Mouse (Mus musculus): ENCODE results near the gene Rprd1b. TPM values are rescaled to one million over a fixed set of nuclear protein-coding genes. Genes with fewer than 3 reads are reported as not detected.

Gene Rprd1b
- polyA plus RNA-seq, 1 experiment from 2014 or later = 54.0 TPM

- WGBS = 65% methylated on average over 5 of the region's 5 CpGs
- Histone ChIP-seq H3K36me3 (replicated peaks) (no peaks in the 10 kb centered on the region), H3K9me3 (no peaks in the 10 kb centered on the region), H3K27me3 (replicated peaks; ENCODE audit: low read depth, poor library complexity, severe bottlenecking) (peaks cover 40% of the 10 kb centered on the region), H3K4me3 (peak overlapping the region; percentile 61), H3K27ac (replicated peaks) (peak overlapping the region; percentile 76; the same call in 1 of the 2 replicates), H3K4me1 (peaks cover 37% of the 10 kb centered on the region)
- no peak for DNase-seq (ENCODE audit: low spot score)
Measured at GRCm38 (mm10) chr2:158145528-158146065, 117.3 kb downstream of the Rprd1b start.

DNA sequence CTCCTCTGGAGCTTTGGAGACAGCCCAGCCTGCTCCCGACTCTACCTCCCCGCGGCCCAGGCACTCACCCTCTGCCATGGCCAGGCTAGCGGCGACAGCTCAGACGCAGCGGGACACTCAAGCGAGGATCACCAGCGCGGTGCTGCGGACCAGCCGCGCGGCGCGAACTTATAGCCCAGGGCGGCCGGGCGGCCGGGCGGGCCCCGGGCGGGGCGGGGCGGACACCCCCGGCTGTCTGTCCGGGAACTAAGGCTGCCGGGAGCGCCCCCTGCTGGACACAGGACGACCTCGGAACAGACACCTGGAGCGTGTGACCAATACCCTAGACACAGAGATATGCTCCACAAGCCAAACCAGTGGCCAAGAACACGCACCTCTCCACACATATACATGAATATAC, 117.9 kb downstream of the Rprd1b start, which contains the start of gene Tgm2:
Gene Tgm2 (minus strand): TSS at position 214 of the 400 bp plus-strand sequence.
- Histone ChIP-seq H3K4me1 (peaks cover 31% of the 10 kb centered on the region), H3K4me3 (peak within 1 kb of the TSS; percentile 61), H3K9me3 (peaks cover 5% of the 10 kb centered on the region; the same call in 1 of the 2 replicates), H3K36me3 (replicated peaks) (no peaks in the 10 kb centered on the region), H3K27me3 (replicated peaks; ENCODE audit: low read depth, poor library complexity, severe bottlenecking) (peaks cover 40% of the 10 kb centered on the region), H3K27ac (replicated peaks) (peak within 1 kb of the TSS; percentile 76; the same call in 1 of the 2 replicates)
- WGBS = under 1% methylated on average over 33 of the region's 33 CpGs
- peak; percentile 88 for DNase-seq (ENCODE audit: low spot score)

GRCm38 (mm10) chr2:158146971-158147370, 118.7 kb downstream of the Rprd1b start:
- no peak for DNase-seq (ENCODE audit: low spot score)
- WGBS = 93% methylated on average over 8 of the region's 8 CpGs
- no peak overlapping the region for H3K4me3 ChIP-seq
- H3K4me1 ChIP-seq = peaks cover 31% of the 10 kb centered on the region
- no peak overlapping the region for H3K27ac ChIP-seq (replicated peaks)
- H3K27me3 ChIP-seq (replicated peaks; ENCODE audit: low read depth, poor library complexity, severe bottlenecking) = peaks cover 40% of the 10 kb centered on the region
- H3K9me3 ChIP-seq = peaks cover 6% of the 10 kb centered on the region; the same call in 1 of the 2 replicates
- no peaks in the 10 kb centered on the region for H3K36me3 ChIP-seq (replicated peaks)

DNA sequence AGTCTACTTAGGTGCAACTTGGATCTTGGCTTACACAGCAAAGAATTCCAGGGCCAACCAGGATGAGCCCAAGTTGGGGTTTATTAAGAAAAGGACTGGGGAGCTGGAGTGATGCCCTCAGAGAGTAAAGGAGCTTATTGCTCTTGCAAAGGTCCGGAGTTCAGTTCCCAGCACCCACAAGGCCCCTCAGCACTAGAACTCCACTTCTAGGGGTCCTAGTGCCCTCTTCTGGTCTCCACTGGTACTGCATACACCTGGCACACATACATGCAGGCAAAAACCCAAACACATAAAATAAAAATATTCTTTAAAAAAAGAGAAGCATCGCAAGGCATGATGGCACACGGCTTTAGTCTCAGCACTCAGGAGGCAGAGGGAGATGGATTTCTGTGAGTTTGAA, 122.8 kb downstream of the Rprd1b start:
- H3K4me1 ChIP-seq = peaks cover 35% of the 10 kb centered on the region
- no peaks in the 10 kb centered on the region for H3K36me3 ChIP-seq (replicated peaks)
- no peak overlapping the region for H3K27ac ChIP-seq (replicated peaks)
- H3K4me3 ChIP-seq = no peak overlapping the region
- 94% methylated on average over 3 of the region's 3 CpGs for WGBS
- H3K9me3 ChIP-seq = peaks cover 6% of the 10 kb centered on the region; the same call in 1 of the 2 replicates
- DNase-seq (ENCODE audit: low spot score) = no peak
- peaks cover 18% of the 10 kb centered on the region for H3K27me3 ChIP-seq (replicated peaks; ENCODE audit: low read depth, poor library complexity, severe bottlenecking)

- H3K9me3 ChIP-seq = peaks cover 6% of the 10 kb centered on the region; the same call in 1 of the 2 replicates
- WGBS = 23% methylated on average over 6 of the region's 6 CpGs
- H3K27me3 ChIP-seq (replicated peaks; ENCODE audit: low read depth, poor library complexity, severe bottlenecking) = 0 out of 2 replicates have a peak, but pooled peaks cover under 1% of the 10 kb centered on the region
- H3K4me3 ChIP-seq = peak overlapping the region; percentile 57
- H3K36me3 ChIP-seq (replicated peaks) = no peaks in the 10 kb centered on the region
- peaks cover 29% of the 10 kb centered on the region for H3K4me1 ChIP-seq
- DNase-seq (ENCODE audit: low spot score) = peak; percentile 76
- peak overlapping the region; percentile 88 for H3K27ac ChIP-seq (replicated peaks)
Measured at GRCm38 (mm10) chr2:158152685-158153309, 124.5 kb downstream of the Rprd1b start.

DNA sequence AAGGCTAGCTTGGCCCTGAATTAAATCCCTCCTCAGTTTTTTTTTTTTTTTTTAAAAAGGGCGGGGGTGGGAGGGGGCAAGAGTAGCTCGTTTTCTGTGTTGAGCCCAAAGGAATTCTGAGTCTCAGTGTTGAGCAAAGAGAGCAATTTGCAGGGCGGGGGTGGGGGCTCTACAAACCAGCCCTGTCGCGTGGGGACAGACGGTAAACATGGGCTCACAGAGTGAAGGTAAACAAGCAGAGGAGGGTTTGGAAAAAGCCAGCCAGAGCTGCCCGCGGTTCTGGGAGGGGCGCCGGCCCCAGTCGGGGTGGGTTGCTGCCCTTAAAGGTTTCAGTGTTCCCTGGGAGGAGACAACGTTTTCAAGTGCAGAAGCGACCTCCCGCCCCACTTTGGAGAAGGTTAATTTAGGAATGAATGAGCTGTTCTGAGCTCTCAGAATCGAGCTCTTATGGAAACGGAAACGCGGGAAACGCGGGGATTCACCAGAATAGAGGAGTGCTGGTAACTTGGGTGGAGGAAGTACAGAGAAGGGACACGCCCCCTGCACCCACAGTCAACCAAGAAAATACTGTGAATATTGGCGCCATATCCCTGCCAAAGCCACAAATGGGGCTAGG, 125.5 kb downstream of the Rprd1b start:
- Histone ChIP-seq H3K36me3 (replicated peaks) (no peaks in the 10 kb centered on the region), H3K4me3 (peak overlapping the region; percentile 57), H3K9me3 (peaks cover 6% of the 10 kb centered on the region; the same call in 1 of the 2 replicates), H3K4me1 (peaks cover 29% of the 10 kb centered on the region), H3K27me3 (replicated peaks; ENCODE audit: low read depth, poor library complexity, severe bottlenecking) (no peaks in the 10 kb centered on the region), H3K27ac (replicated peaks) (peak overlapping the region; percentile 88)
- DNase-seq (ENCODE audit: low spot score) = peak; percentile 68
- 2% methylated on average over 22 of the region's 22 CpGs for WGBS

GRCm38 (mm10) chr2:158154641-158155040, 126.3 kb downstream of the Rprd1b start:
- H3K36me3 ChIP-seq (replicated peaks) = no peaks in the 10 kb centered on the region
- no peak overlapping the region for H3K4me3 ChIP-seq
- peaks cover 33% of the 10 kb centered on the region for H3K4me1 ChIP-seq
- 57% methylated on average over 8 of the region's 8 CpGs for WGBS
- no peak for DNase-seq (ENCODE audit: low spot score)
- peaks cover 6% of the 10 kb centered on the region; the same call in 1 of the 2 replicates for H3K9me3 ChIP-seq
- no peaks in the 10 kb centered on the region for H3K27me3 ChIP-seq (replicated peaks; ENCODE audit: low read depth, poor library complexity, severe bottlenecking)
- H3K27ac ChIP-seq (replicated peaks) = peak overlapping the region; percentile 88

DNA sequence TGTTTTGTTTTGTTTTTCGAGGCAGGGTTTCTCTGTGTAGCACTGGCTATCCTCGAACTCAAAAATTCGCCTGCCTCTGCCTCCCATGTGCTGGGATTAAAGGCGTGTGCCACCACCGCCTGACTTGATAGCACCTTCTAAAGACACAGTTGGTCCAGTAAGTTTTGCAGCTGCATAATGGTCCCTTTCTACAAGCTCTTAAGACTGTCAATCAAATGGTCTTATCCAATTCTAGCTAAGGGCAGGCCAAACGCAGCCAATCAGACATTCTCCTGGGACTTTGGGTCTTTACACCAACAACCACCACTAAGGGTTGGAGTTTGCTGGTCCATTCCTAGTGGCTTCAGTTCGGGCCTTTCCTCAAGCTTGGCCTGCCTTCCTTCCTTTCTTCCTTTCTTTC, 126.8 kb downstream of the Rprd1b start:
- Histone ChIP-seq H3K27me3 (replicated peaks; ENCODE audit: low read depth, poor library complexity, severe bottlenecking) (no peaks in the 10 kb centered on the region), H3K27ac (replicated peaks) (no peak overlapping the region), H3K4me3 (no peak overlapping the region), H3K9me3 (peaks cover 6% of the 10 kb centered on the region; the same call in 1 of the 2 replicates), H3K4me1 (peaks cover 37% of the 10 kb centered on the region), H3K36me3 (replicated peaks) (no peaks in the 10 kb centered on the region)
- DNase-seq (ENCODE audit: low spot score) = no peak
- 85% methylated on average over 7 of the region's 7 CpGs for WGBS

GRCm38 (mm10) chr2:158155615-158156014, 127.3 kb downstream of the Rprd1b start:
- H3K4me3 ChIP-seq = no peak overlapping the region
- H3K36me3 ChIP-seq (replicated peaks) = no peaks in the 10 kb centered on the region
- no peak overlapping the region for H3K27ac ChIP-seq (replicated peaks)
- H3K9me3 ChIP-seq = peaks cover 6% of the 10 kb centered on the region; the same call in 1 of the 2 replicates
- WGBS = 85% methylated on average over 2 of the region's 2 CpGs
- H3K27me3 ChIP-seq (replicated peaks; ENCODE audit: low read depth, poor library complexity, severe bottlenecking) = no peaks in the 10 kb centered on the region
- peaks cover 43% of the 10 kb centered on the region for H3K4me1 ChIP-seq
- no peak for DNase-seq (ENCODE audit: low spot score)

DNA sequence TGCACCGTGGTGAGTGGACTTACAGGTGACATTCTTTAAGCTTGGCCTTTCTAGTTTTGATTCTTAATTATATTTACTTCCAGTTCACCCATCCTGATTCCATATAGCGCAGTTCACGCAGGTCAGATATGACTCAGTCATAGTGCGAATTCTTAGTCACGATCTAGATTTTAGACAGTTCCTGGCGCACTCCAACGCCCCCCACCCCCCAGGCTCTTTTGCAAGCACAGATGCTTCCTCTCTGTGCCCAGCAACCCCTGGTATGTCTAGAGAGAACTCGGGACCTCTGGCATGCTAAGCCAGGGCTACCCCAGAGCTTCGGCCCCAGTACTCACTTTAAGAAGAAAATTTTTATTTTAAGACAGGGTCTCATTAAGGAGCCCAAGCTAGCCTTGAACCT, 128.2 kb downstream of the Rprd1b start:
- peaks cover 46% of the 10 kb centered on the region for H3K4me1 ChIP-seq
- H3K27ac ChIP-seq (replicated peaks) = 0 out of 2 replicates have a peak overlapping the region, but pooled peaks have one; percentile 30
- WGBS = 90% methylated on average over 9 of the region's 9 CpGs
- H3K9me3 ChIP-seq = no peaks in the 10 kb centered on the region
- H3K27me3 ChIP-seq (replicated peaks; ENCODE audit: low read depth, poor library complexity, severe bottlenecking) = no peaks in the 10 kb centered on the region
- H3K4me3 ChIP-seq = no peak overlapping the region
- H3K36me3 ChIP-seq (replicated peaks) = no peaks in the 10 kb centered on the region
- no peak for DNase-seq (ENCODE audit: low spot score)

GRCm38 (mm10) chr2:158157654-158158053, 129.4 kb downstream of the Rprd1b start:
- no peaks in the 10 kb centered on the region for H3K36me3 ChIP-seq (replicated peaks)
- H3K4me3 ChIP-seq = no peak overlapping the region
- no peaks in the 10 kb centered on the region for H3K27me3 ChIP-seq (replicated peaks; ENCODE audit: low read depth, poor library complexity, severe bottlenecking)
- H3K4me1 ChIP-seq = peaks cover 38% of the 10 kb centered on the region
- WGBS = 71% methylated on average over 8 of the region's 8 CpGs
- no peaks in the 10 kb centered on the region for H3K9me3 ChIP-seq
- H3K27ac ChIP-seq (replicated peaks) = no peak overlapping the region
- no peak for DNase-seq (ENCODE audit: low spot score)

DNA sequence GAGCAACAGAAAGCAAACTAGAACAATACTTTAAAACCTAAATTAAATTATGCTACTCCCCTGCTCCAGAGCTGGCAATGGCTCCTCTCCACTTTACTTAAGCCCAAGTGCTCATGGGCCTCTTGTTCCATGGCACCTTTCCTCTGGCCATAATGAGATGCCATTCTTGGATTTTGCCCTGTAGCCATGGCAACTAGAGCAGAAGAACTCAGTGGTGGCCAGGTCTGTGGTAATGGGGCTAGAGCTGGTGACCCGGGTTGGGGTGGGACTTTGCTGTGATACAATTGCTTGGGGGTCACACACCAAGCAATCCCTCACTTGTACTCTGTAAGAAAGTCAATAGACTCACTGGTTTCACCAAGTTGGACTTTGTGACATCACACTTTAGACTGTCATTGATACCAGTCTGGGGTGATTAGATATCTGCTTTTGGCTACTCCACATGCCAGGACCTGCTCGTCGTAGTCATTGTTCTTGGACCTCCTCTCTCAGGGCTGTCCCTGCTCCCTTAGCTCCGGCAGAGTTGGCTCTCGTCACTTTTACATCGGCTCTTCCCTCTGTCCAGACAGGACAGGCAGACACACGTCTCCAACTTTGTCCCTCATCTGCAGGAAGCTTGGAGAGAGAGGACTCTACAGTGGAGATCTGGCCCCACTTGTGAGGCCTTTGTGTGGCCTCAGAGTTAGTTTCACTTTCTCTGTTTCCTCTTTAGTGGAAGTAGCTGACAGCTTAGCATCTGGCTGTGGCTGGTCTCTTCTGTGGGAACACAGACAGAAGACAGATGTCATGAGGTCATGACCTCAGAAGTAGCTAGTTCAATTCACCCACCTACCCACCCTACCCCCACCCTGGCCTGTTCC, 131.3 kb downstream of the Rprd1b start:
- Histone ChIP-seq H3K36me3 (replicated peaks) (no peaks in the 10 kb centered on the region), H3K27ac (replicated peaks) (peak overlapping the region; percentile 71), H3K27me3 (replicated peaks; ENCODE audit: low read depth, poor library complexity, severe bottlenecking) (no peaks in the 10 kb centered on the region), H3K4me3 (no peak overlapping the region), H3K9me3 (no peaks in the 10 kb centered on the region), H3K4me1 (peaks cover 19% of the 10 kb centered on the region)
- WGBS = 59% methylated on average over 7 of the region's 7 CpGs
- no peak for DNase-seq (ENCODE audit: low spot score)

All from embryonic facial prominence, embryonic 10.5 days (tissue).